Mouse (Mus musculus) MEL (cell line): ENCODE measurements around the gene Crip2.

Source experiments
- CTCF ChIP-seq, 3 experiments: IDR thresholded peaks in 2 of 3; conservative IDR thresholded peaks in 1 of 3; 2 replicates each; pipeline ENCODE4 v1.5.1; 2011 to 2012; ENCODE audit warnings: low read length in 3 of 3, low read depth in 2 of 3, mild to moderate bottlenecking in 2 of 3, improper control_type of control experiment in 1 of 3, inconsistent platforms in 1 of 3, mixed read lengths in 1 of 3, moderate library complexity in 1 of 3; ENCODE audit not compliant: control insufficient read depth in 1 of 3, insufficient read depth in 1 of 3, poor library complexity in 1 of 3, severe bottlenecking in 1 of 3
- GATA1 ChIP-seq: IDR thresholded peaks from 2 replicates; pipeline ENCODE4 v1.6.1; 2011; ENCODE audit warnings: low read depth, low read length, improper control_type of control experiment
- POLR2A ChIP-seq, 2 experiments: IDR thresholded peaks; 2 replicates each; pipeline ENCODE4 v1.6.1; 2011 to 2012; ENCODE audit warnings: low read length in 2 of 2, mild to moderate bottlenecking in 2 of 2, control low read depth in 1 of 2, improper control_type of control experiment in 1 of 2, low read depth in 1 of 2, moderate library complexity in 1 of 2; ENCODE audit not compliant: control insufficient read depth in 1 of 2, insufficient read depth in 1 of 2, poor library complexity in 1 of 2
- POLR2AphosphoS2 ChIP-seq: IDR thresholded peaks from 2 replicates; pipeline ENCODE4 v1.6.1; 2011; ENCODE audit warnings: low read length, improper control_type of control experiment
- SIN3A ChIP-seq: IDR thresholded peaks from 2 replicates; pipeline ENCODE4 v1.6.1; 2012; ENCODE audit warnings: low read length, improper control_type of control experiment, inconsistent platforms
- USF1 ChIP-seq: IDR thresholded peaks from 2 replicates; pipeline ENCODE4 v1.6.1; 2014; ENCODE audit warnings: low read depth, mild to moderate bottlenecking, inconsistent platforms, low read length, improper control_type of control experiment, moderate library complexity
- USF2 ChIP-seq, 2 experiments: IDR thresholded peaks; 2 replicates each; pipeline ENCODE4 v1.6.1; 2011 to 2012; ENCODE audit warnings: improper control_type of control experiment in 2 of 2, low read length in 2 of 2, borderline replicate concordance in 1 of 2, inconsistent platforms in 1 of 2, low read depth in 1 of 2, mild to moderate bottlenecking in 1 of 2; ENCODE audit not compliant: insufficient read depth in 1 of 2
- ZNF384 ChIP-seq: IDR thresholded peaks from 2 replicates; pipeline ENCODE4 v1.6.1; 2012; ENCODE audit warnings: low read depth, mild to moderate bottlenecking, inconsistent platforms, low read length, improper control_type of control experiment

DNA sequence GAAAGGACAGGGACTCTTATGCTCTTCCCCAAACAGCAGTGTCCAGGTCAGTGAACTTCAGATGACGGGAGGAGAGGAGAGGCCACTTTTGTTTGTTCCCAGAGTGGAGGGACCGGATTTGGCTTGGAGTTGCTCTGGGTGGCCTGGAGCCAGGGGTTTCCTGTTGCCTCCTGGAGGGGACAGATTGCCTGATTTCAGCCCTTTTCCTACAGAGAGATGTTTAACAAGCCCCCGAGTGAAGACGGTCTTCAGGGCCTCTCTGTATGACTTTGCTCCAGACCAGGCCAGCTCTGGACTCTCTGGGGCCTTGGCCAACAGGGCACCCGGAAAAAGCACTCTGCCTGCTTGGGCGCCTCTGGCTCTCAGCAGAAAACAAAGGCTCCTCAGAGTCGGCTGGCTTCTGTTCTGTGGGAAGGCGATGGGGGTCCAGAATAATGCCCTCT lies 1.5 kb downstream of the Crip2 start:
- TF ChIP-seq POLR2A (IDR thresholded peaks at IDR 0.05; ENCODE audit: control insufficient read depth in 1 of 2, insufficient read depth in 1 of 2, low read depth in 1 of 2, low read length in 2 of 2, poor library complexity in 1 of 2) (no peak), GATA1 (no peak), ZNF384 (no peak), SIN3A (no peak), POLR2AphosphoS2 (no peak), CTCF (IDR thresholded peaks at IDR 0.05 in 2 of 3, conservative IDR thresholded peaks at IDR 0.05 in 1 of 3; ENCODE audit: control insufficient read depth in 1 of 3, insufficient read depth in 1 of 3, low read depth in 2 of 3, low read length in 3 of 3, poor library complexity in 1 of 3, severe bottlenecking in 1 of 3) (no peak), USF1 (no peak), USF2 (IDR thresholded peaks at IDR 0.05; ENCODE audit: borderline replicate concordance in 1 of 2, insufficient read depth in 1 of 2, low read depth in 1 of 2, low read length in 2 of 2) (no peak)
